8 mouse cellular contexts compared by ENCODE assay signal in genomic region chr11:70615074-70615473, GRCm38 (mm10). TPM values are rescaled to one million over a fixed set of nuclear protein-coding genes. Genes with fewer than 3 reads are reported as not detected.
A peak's percentile ranks its signal among the peaks of the same experiment; 100 is the strongest.
DNase-seq lines count a peak whose midpoint lies in the region; ATAC-seq and TF ChIP-seq lines count a peak whose summit lies in the region.

No protein-coding gene starts in this region.

- ATAC-seq in embryonic facial prominence, embryonic 13.5 days (ENCODE audit: insufficient number of reproducible peaks, insufficient read depth, low FRiP score, low TSS enrichment, low read depth): peak; percentile 52; the same call in 1 of the 2 replicates
- peak; percentile 84 for ATAC-seq in heart, embryonic 12.5 days (ENCODE audit: insufficient number of reproducible peaks, low FRiP score)
- ATAC-seq in kidney, embryonic 15.5 days (replicated peaks; ENCODE audit: low FRiP score): peak; percentile 86

- H3K27me3 ChIP-seq in embryonic facial prominence, embryonic 13.5 days: peaks cover 7% of the 10 kb centered on the region; the same call in 1 of the 2 replicates
- peaks cover 14% of the 10 kb centered on the region; the same call in 1 of the 2 replicates for H3K27me3 ChIP-seq in heart, embryonic 12.5 days (replicated peaks)
- no peaks in the 10 kb centered on the region for H3K27me3 ChIP-seq in kidney, embryonic 15.5 days
- no peaks in the 10 kb centered on the region for H3K27me3 ChIP-seq in small intestine, adult 2 months (ENCODE audit: control insufficient read depth, insufficient read depth, low read length)

- intact Hi-C loops in left cerebral cortex, postnatal 4 days (cut with DNase I): loop anchor here (10.0 kb wide), 1 partner anchor 140 kb away; no protein-coding TSS in a partner anchor

- H3K36me3 ChIP-seq in embryonic facial prominence, embryonic 13.5 days: peaks cover 32% of the 10 kb centered on the region
- H3K36me3 ChIP-seq in heart, embryonic 12.5 days: peaks cover 37% of the 10 kb centered on the region
- H3K36me3 ChIP-seq in kidney, embryonic 15.5 days: peaks cover 33% of the 10 kb centered on the region
- peaks cover 31% of the 10 kb centered on the region for H3K36me3 ChIP-seq in small intestine, adult 2 months (ENCODE audit: control insufficient read depth, insufficient read depth, low read length)

- peak overlapping the region; percentile 77 for H3K4me2 ChIP-seq in embryonic facial prominence, embryonic 13.5 days
- peak overlapping the region; percentile 76 for H3K4me2 ChIP-seq in heart, embryonic 12.5 days
- H3K4me2 ChIP-seq in kidney, embryonic 15.5 days: peak overlapping the region; percentile 75

- H3K4me3 ChIP-seq in embryonic facial prominence, embryonic 13.5 days: peak overlapping the region; percentile 42
- H3K4me3 ChIP-seq in heart, embryonic 12.5 days: peak overlapping the region; percentile 42
- peak overlapping the region; percentile 44 for H3K4me3 ChIP-seq in kidney, embryonic 15.5 days (replicated peaks)
- peak overlapping the region; percentile 66 for H3K4me3 ChIP-seq in small intestine, adult 2 months (ENCODE audit: low read depth, low read length)

- peak; percentile 17; the same call in 1 of the 2 replicates for TF ChIP-seq POLR2A in small intestine, adult 2 months (IDR thresholded peaks at IDR 0.05; ENCODE audit: low read depth, low read length)

- no peaks in the 10 kb centered on the region for H3K9me3 ChIP-seq in embryonic facial prominence, embryonic 13.5 days
- no peaks in the 10 kb centered on the region for H3K9me3 ChIP-seq in heart, embryonic 12.5 days (replicated peaks)
- no peaks in the 10 kb centered on the region for H3K9me3 ChIP-seq in kidney, embryonic 15.5 days (replicated peaks)

- TF ChIP-seq CTCF in small intestine, adult 2 months (IDR thresholded peaks at IDR 0.05; ENCODE audit: extremely low read depth, insufficient read length, insufficient replicate concordance, low read depth, low read length): no peak

- H3K27ac ChIP-seq in embryonic facial prominence, embryonic 13.5 days: peak overlapping the region; percentile 28; the same call in 1 of the 2 replicates
- peak overlapping the region; percentile 60 for H3K27ac ChIP-seq in heart, embryonic 12.5 days (ENCODE audit: poor library complexity, severe bottlenecking)
- H3K27ac ChIP-seq in kidney, embryonic 15.5 days: peak overlapping the region; percentile 46
- 0 out of 2 replicates have a peak overlapping the region, but pooled peaks have one; percentile 17 for H3K27ac ChIP-seq in small intestine, adult 2 months (ENCODE audit: insufficient read depth, low read depth, low read length)

- DNase-seq in urinary bladder, adult 18-20 months (ENCODE audit: low spot score in 2 of 2): peak; percentile 64 to 65
- no peak for DNase-seq in urinary bladder, postnatal 10 days (ENCODE audit: low spot score)
- DNase-seq in lung, postnatal 36 days: peak; percentile 89
- DNase-seq in left cerebral cortex, postnatal 4 days: no peak

- 4% methylated on average over 17 of the region's 17 CpGs for WGBS in embryonic facial prominence, embryonic 13.5 days
- WGBS in heart, embryonic 12.5 days: under 1% methylated on average over 17 of the region's 17 CpGs
- WGBS in kidney, embryonic 15.5 days: under 1% methylated on average over 17 of the region's 17 CpGs
- 1% methylated on average over 17 of the region's 17 CpGs for WGBS in small intestine, adult 2 months

- H3K9ac ChIP-seq in embryonic facial prominence, embryonic 13.5 days: peak overlapping the region; percentile 67
- H3K9ac ChIP-seq in heart, embryonic 12.5 days: peak overlapping the region; percentile 59; the same call in 1 of the 2 replicates
- peak overlapping the region; percentile 48 for H3K9ac ChIP-seq in kidney, embryonic 15.5 days

- peaks cover 18% of the 10 kb centered on the region for H3K4me1 ChIP-seq in embryonic facial prominence, embryonic 13.5 days
- peaks cover 19% of the 10 kb centered on the region for H3K4me1 ChIP-seq in heart, embryonic 12.5 days (replicated peaks)
- peaks cover 20% of the 10 kb centered on the region for H3K4me1 ChIP-seq in kidney, embryonic 15.5 days
- peaks cover 10% of the 10 kb centered on the region for H3K4me1 ChIP-seq in small intestine, adult 2 months (ENCODE audit: control insufficient read depth, insufficient read depth, insufficient read length, low read length)

RNA-seq across cellular contexts. Expression of gene 4930544D05Rik, which starts 0.6 kb away (rescaled TPM):
- not detected in 2 replicates for polyA plus RNA-seq in embryonic facial prominence, embryonic 13.5 days (2015; fragmentation: Nextera tagmentation; extraction: Ambion mirVana)
- polyA plus RNA-seq in heart, embryonic 12.5 days (2016; fragmentation: Nextera tagmentation; extraction: Ambion mirVana): not detected in 2 replicates
- not detected in 2 replicates for polyA plus RNA-seq in kidney, embryonic 15.5 days (2015; fragmentation: Nextera tagmentation; extraction: Ambion mirVana)
- polyA plus RNA-seq in small intestine, adult 2 months (2012; rRNA removed): not detected in 2 replicates
- not detected for total RNA-seq in left cerebral cortex, postnatal 4 days (2021)

RNA-seq across cellular contexts. Expression of gene Chrne, which starts 3.9 kb away (rescaled TPM):
- not detected in 2 replicates for polyA plus RNA-seq in embryonic facial prominence, embryonic 13.5 days (2015; fragmentation: Nextera tagmentation; extraction: Ambion mirVana)
- polyA plus RNA-seq in heart, embryonic 12.5 days (2016; fragmentation: Nextera tagmentation; extraction: Ambion mirVana): 0.37 TPM in 1 of 2 replicates, not detected in the other
- polyA plus RNA-seq in kidney, embryonic 15.5 days (2015; fragmentation: Nextera tagmentation; extraction: Ambion mirVana): 0.27 TPM in 1 of 2 replicates, not detected in the other
- 0.06 TPM in 1 of 2 replicates, not detected in the other for polyA plus RNA-seq in small intestine, adult 2 months (2012; rRNA removed)
- not detected for total RNA-seq in left cerebral cortex, postnatal 4 days (2021)

RNA-seq across cellular contexts. Expression of gene Gp1ba, which starts 23.8 kb away (rescaled TPM):
- 0.10 and 0.37 TPM in 2 replicates for polyA plus RNA-seq in embryonic facial prominence, embryonic 13.5 days (2015; fragmentation: Nextera tagmentation; extraction: Ambion mirVana)
- polyA plus RNA-seq in heart, embryonic 12.5 days (2016; fragmentation: Nextera tagmentation; extraction: Ambion mirVana): 1.4 and 2.2 TPM in 2 replicates
- 0.19 and 0.30 TPM in 2 replicates for polyA plus RNA-seq in kidney, embryonic 15.5 days (2015; fragmentation: Nextera tagmentation; extraction: Ambion mirVana)
- polyA plus RNA-seq in small intestine, adult 2 months (2012; rRNA removed): 0.04 and 0.22 TPM in 2 replicates
- total RNA-seq in left cerebral cortex, postnatal 4 days (2021): under 1 TPM in 1 of 2 experiments, not detected in 1; 0.18 TPM

RNA-seq across cellular contexts. Expression of gene Rnf167, which starts 32.0 kb away (rescaled TPM):
- polyA plus RNA-seq in embryonic facial prominence, embryonic 13.5 days (2015; fragmentation: Nextera tagmentation; extraction: Ambion mirVana): 131 and 135 TPM in 2 replicates
- 67.4 and 70.1 TPM in 2 replicates for polyA plus RNA-seq in heart, embryonic 12.5 days (2016; fragmentation: Nextera tagmentation; extraction: Ambion mirVana)
- polyA plus RNA-seq in kidney, embryonic 15.5 days (2015; fragmentation: Nextera tagmentation; extraction: Ambion mirVana): 115 and 122 TPM in 2 replicates
- 43.0 and 114 TPM in 2 replicates for polyA plus RNA-seq in small intestine, adult 2 months (2012; rRNA removed)
- total RNA-seq in left cerebral cortex, postnatal 4 days (2021): 10 to 100 TPM; 52.1 to 52.3 TPM

RNA-seq across cellular contexts. Expression of gene Slc25a11, which starts 32.2 kb away (rescaled TPM):
- polyA plus RNA-seq in embryonic facial prominence, embryonic 13.5 days (2015; fragmentation: Nextera tagmentation; extraction: Ambion mirVana): 167 and 170 TPM in 2 replicates
- 227 and 229 TPM in 2 replicates for polyA plus RNA-seq in heart, embryonic 12.5 days (2016; fragmentation: Nextera tagmentation; extraction: Ambion mirVana)
- 178 and 186 TPM in 2 replicates for polyA plus RNA-seq in kidney, embryonic 15.5 days (2015; fragmentation: Nextera tagmentation; extraction: Ambion mirVana)
- 109 and 147 TPM in 2 replicates for polyA plus RNA-seq in small intestine, adult 2 months (2012; rRNA removed)
- total RNA-seq in left cerebral cortex, postnatal 4 days (2021): 10 to 100 TPM; 88.6 to 92.5 TPM

Comparison
In these comparisons a context has a peak if more than half of its experiments do, and no peak if none do; other contexts are left out.
1. DNase-seq: peak in urinary bladder, adult 18-20 months (2 of 2) and lung, postnatal 36 days (single experiment); none in urinary bladder, postnatal 10 days (single experiment) and left cerebral cortex, postnatal 4 days (single experiment).
2. Peak in every context shown above with its lines, with median percentiles within 50 percentile points of each other: ATAC-seq, H3K27ac ChIP-seq, H3K4me2 ChIP-seq, H3K4me3 ChIP-seq and H3K9ac ChIP-seq.